Mouse (Mus musculus) ES-Bruce4 (cell line): ENCODE data around the gene Maneal. TPM values are rescaled to one million over a fixed set of nuclear protein-coding genes. Genes with fewer than 3 reads are reported as not detected.

Source experiments
- H3K27ac ChIP-seq: 2 replicates; pipeline ENCODE4 v1.5.1; 2012; ENCODE audit warnings: low read length, inconsistent platforms; ENCODE audit not compliant: insufficient read depth
- H3K27me3 ChIP-seq: 2 replicates; pipeline ENCODE4 v1.6.1; 2012; ENCODE audit warnings: mild to moderate bottlenecking, low read length, inconsistent platforms; ENCODE audit not compliant: control insufficient read depth, poor library complexity, insufficient read depth, severe bottlenecking
- H3K36me3 ChIP-seq: 2 replicates; pipeline ENCODE4 v1.6.1; 2012; ENCODE audit warnings: inconsistent platforms, mild to moderate bottlenecking, low read length, moderate library complexity; ENCODE audit not compliant: control insufficient read depth, poor library complexity, insufficient read depth, severe bottlenecking
- H3K4me1 ChIP-seq: one replicate; pipeline ENCODE4 v1.8.1; 2011; ENCODE audit warnings: low read length; ENCODE audit not compliant: control insufficient read depth, insufficient read depth
- H3K4me3 ChIP-seq: 2 replicates; pipeline ENCODE4 v1.5.1; 2011; ENCODE audit warnings: low read depth, mild to moderate bottlenecking, low read length
- H3K9ac ChIP-seq: 2 replicates; pipeline ENCODE4 v1.6.1; 2012; ENCODE audit warnings: low read depth, mild to moderate bottlenecking, inconsistent platforms; ENCODE audit not compliant: poor library complexity, severe bottlenecking
- H3K9me3 ChIP-seq: replicated peaks from 2 replicates; pipeline ENCODE4 v1.6.1; 2012; ENCODE audit warnings: mild to moderate bottlenecking, low read length, inconsistent platforms; ENCODE audit not compliant: control insufficient read depth, poor library complexity, insufficient read depth, severe bottlenecking
- CTCF ChIP-seq: IDR thresholded peaks from one replicate; pipeline ENCODE4 v1.8.1; 2011; ENCODE audit warnings: low read depth, low read length
- EP300 ChIP-seq: IDR thresholded peaks from 2 replicates; pipeline ENCODE4 v1.6.1; 2011; ENCODE audit warnings: low read depth, low read length; ENCODE audit not compliant: insufficient read depth
- POLR2A ChIP-seq: IDR thresholded peaks from one replicate; pipeline ENCODE4 v1.8.1; 2011; ENCODE audit warnings: low read length; ENCODE audit not compliant: insufficient read depth
- polyA plus RNA-seq: library from polyadenylated mRNA; stranded (reverse); fragments of >200 nt; gene quantifications from 2 replicates; pipeline ENCODE4 v1.2.4, GENCODE M21; 2011; ENCODE audit warnings: low read depth; ENCODE audit not compliant: missing spikeins, insufficient read depth, insufficient read length

The Maneal gene
- polyA plus RNA-seq, 1 experiment = 4.8 TPM

- Histone ChIP-seq H3K4me3 (peak overlapping the region; percentile 91), H3K4me1 (peaks cover 5% of the 10 kb centered on the region)
Observed at GRCm38 (mm10) chr4:124881341-124881908, 19.5 kb upstream of the Maneal start.

GRCm38 (mm10) chr4:124880599-124880998, 18.6 kb upstream of the Maneal start, which contains the start of gene Epha10:
Epha10 (plus strand) TSS chr4:124880899.
- H3K9ac ChIP-seq = no peak within 1 kb of the TSS
- H3K4me1 ChIP-seq = peaks cover 5% of the 10 kb centered on the region
- no peaks in the 10 kb centered on the region for H3K9me3 ChIP-seq
- TF ChIP-seq CTCF (no peak), EP300 (no peak), POLR2A (no peak)
- H3K36me3 ChIP-seq = no peaks in the 10 kb centered on the region
- peaks cover 1% of the 10 kb centered on the region; the same call in 1 of the 2 replicates for H3K27me3 ChIP-seq
- peak within 1 kb of the TSS; percentile 91 for H3K4me3 ChIP-seq
- no peak within 1 kb of the TSS for H3K27ac ChIP-seq

More at GRCm38 (mm10) chr4:124881341-124881908, 19.5 kb upstream of the Maneal start:
- Histone ChIP-seq H3K9me3 (no peaks in the 10 kb centered on the region), H3K9ac (no peak overlapping the region), H3K27me3 (peaks cover 1% of the 10 kb centered on the region; the same call in 1 of the 2 replicates), H3K36me3 (no peaks in the 10 kb centered on the region), H3K27ac (no peak overlapping the region)
- TF ChIP-seq CTCF = no peak
- TF ChIP-seq EP300 = no peak
- no peak for TF ChIP-seq POLR2A

- H3K9me3 ChIP-seq = no peaks in the 10 kb centered on the region
- no peak for TF ChIP-seq POLR2A
- peak; percentile 46 for TF ChIP-seq CTCF
- H3K9ac ChIP-seq = no peak overlapping the region
- no peak overlapping the region for H3K4me3 ChIP-seq
- no peaks in the 10 kb centered on the region for H3K4me1 ChIP-seq
- no peaks in the 10 kb centered on the region for H3K27me3 ChIP-seq
- H3K36me3 ChIP-seq = no peaks in the 10 kb centered on the region
- H3K27ac ChIP-seq = no peak overlapping the region
Observed at GRCm38 (mm10) chr4:124872719-124873118, 10.7 kb upstream of the Maneal start.

- Histone ChIP-seq H3K27me3 (no peaks in the 10 kb centered on the region), H3K9me3 (no peaks in the 10 kb centered on the region), H3K36me3 (no peaks in the 10 kb centered on the region; the same call in 1 of the 2 replicates), H3K27ac (no peak overlapping the region), H3K9ac (no peak overlapping the region), H3K4me3 (no peak overlapping the region), H3K4me1 (no peaks in the 10 kb centered on the region)
- TF ChIP-seq POLR2A = no peak
- no peak for TF ChIP-seq EP300
- TF ChIP-seq CTCF = no peak
Observed at GRCm38 (mm10) chr4:124860446-124860845, 1.5 kb downstream of the Maneal start.

GRCm38 (mm10) chr4:124858370-124858769, 3.6 kb downstream of the Maneal start:
- Histone ChIP-seq H3K4me1 (no peaks in the 10 kb centered on the region), H3K4me3 (no peak overlapping the region), H3K9ac (no peak overlapping the region), H3K27ac (no peak overlapping the region), H3K36me3 (peaks cover 15% of the 10 kb centered on the region), H3K9me3 (no peaks in the 10 kb centered on the region), H3K27me3 (no peaks in the 10 kb centered on the region)
- TF ChIP-seq CTCF (no peak), POLR2A (no peak), EP300 (no peak)

GRCm38 (mm10) chr4:124856294-124856693, 5.7 kb downstream of the Maneal start:
- Histone ChIP-seq H3K9me3 (no peaks in the 10 kb centered on the region), H3K4me1 (peaks cover 2% of the 10 kb centered on the region), H3K27ac (no peak overlapping the region), H3K27me3 (no peaks in the 10 kb centered on the region), H3K36me3 (peaks cover 21% of the 10 kb centered on the region), H3K9ac (no peak overlapping the region), H3K4me3 (no peak overlapping the region)
- TF ChIP-seq POLR2A (no peak), CTCF (no peak), EP300 (no peak)
